Mouse (Mus musculus) ES-E14 (cell line): ENCODE data around the gene Dnpep. TPM values are rescaled to one million over a fixed set of nuclear protein-coding genes. Genes with fewer than 3 reads are reported as not detected.

Source experiments
- DNase-seq: peaks from one replicate; pipeline ENCODE4 v3.0.0-alpha.2; 2013; ENCODE audit warnings: low read depth, low spot score
- H3K27ac ChIP-seq: 2 replicates; pipeline ENCODE4 v1.5.1; 2012; ENCODE audit warnings: low read depth, mild to moderate bottlenecking, low read length, moderate library complexity, mixed read lengths; ENCODE audit not compliant: poor library complexity, insufficient read depth, severe bottlenecking
- H3K36me3 ChIP-seq: 2 replicates; pipeline ENCODE4 v1.6.1; 2012; ENCODE audit warnings: mild to moderate bottlenecking, low read length, moderate library complexity, mixed read lengths; ENCODE audit not compliant: control insufficient read depth, poor library complexity, insufficient read depth, severe bottlenecking
- H3K4me1 ChIP-seq, 2 experiments: fragments of 150-350 bp in 1 of 2; sonication (generic) in 1 of 2; 2 replicates each; pipeline ENCODE4 v1.6.1; 2012; ENCODE audit warnings: low read length in 2 of 2, mild to moderate bottlenecking in 1 of 2, mixed read lengths in 1 of 2; ENCODE audit not compliant: control insufficient read depth in 2 of 2, insufficient read depth in 2 of 2, poor library complexity in 1 of 2
- H3K4me3 ChIP-seq, 2 experiments: fragments of 150-350 bp in 1 of 2; sonication (generic) in 1 of 2; 2 replicates each; pipeline ENCODE4 v1.5.1; 2012; ENCODE audit warnings: low read length in 2 of 2, low read depth in 1 of 2, mild to moderate bottlenecking in 1 of 2, mixed read lengths in 1 of 2; ENCODE audit not compliant: insufficient read depth in 1 of 2, poor library complexity in 1 of 2, severe bottlenecking in 1 of 2
- H3K9ac ChIP-seq: 2 replicates; pipeline ENCODE4 v1.6.1; 2012; ENCODE audit warnings: low read depth, mild to moderate bottlenecking, low read length, mixed read lengths; ENCODE audit not compliant: poor library complexity, insufficient read depth, severe bottlenecking
- H3K9me3 ChIP-seq: fragments of 150-350 bp; sonication (generic); 2 replicates; pipeline ENCODE4 v1.6.1; 2012; ENCODE audit warnings: low read depth, mild to moderate bottlenecking, low read length; ENCODE audit not compliant: control insufficient read depth, insufficient read depth
- CHD2 ChIP-seq: IDR thresholded peaks from 2 replicates; pipeline ENCODE4 v1.6.1; 2014; ENCODE audit warnings: mild to moderate bottlenecking, low read depth, low read length, inconsistent platforms
- HCFC1 ChIP-seq: IDR thresholded peaks from 2 replicates; pipeline ENCODE4 v1.6.1; 2012; ENCODE audit warnings: low read length, inconsistent platforms, borderline replicate concordance; ENCODE audit not compliant: insufficient read depth
- MAFK ChIP-seq: IDR thresholded peaks from 2 replicates; pipeline ENCODE4 v1.6.1; 2014; ENCODE audit warnings: mild to moderate bottlenecking, low read depth, low read length, inconsistent platforms; ENCODE audit not compliant: insufficient read depth
- ZC3H11A ChIP-seq: IDR thresholded peaks from 2 replicates; pipeline ENCODE4 v1.6.1; 2012; ENCODE audit warnings: low read depth, mild to moderate bottlenecking, inconsistent platforms, low read length, borderline replicate concordance
- ZNF384 ChIP-seq: IDR thresholded peaks from 2 replicates; pipeline ENCODE4 v1.6.1; 2012; ENCODE audit warnings: low read depth, low read length, inconsistent platforms
- in situ Hi-C, 2 experiments: fragments of 600-800 bp; cut with MboI; formaldehyde crosslinking; loops; one replicate each; pipeline ENCODE4 v1.15.1; 2025; ENCODE audit warnings: low sequenced_read_pairs in 2 of 2, inconsistent platforms in 1 of 2; ENCODE audit not compliant: unreplicated experiment in 2 of 2
- total RNA-seq: library from RNA; depleted of rRNA; stranded (reverse); fragments of 300-350 nt; gene quantifications from 2 replicates; pipeline ENCODE4 v1.2.3, GENCODE M21; 2012

Dnpep gene
- total RNA-seq, 1 experiment: 75.5 TPM

GRCm38 (mm10) chr1:75361123-75361522 is 43.3 kb upstream of the Dnpep start:
- H3K4me3 ChIP-seq: no peak overlapping the region
- no peak overlapping the region for H3K9ac ChIP-seq

GRCm38 (mm10) chr1:75360112-75361031 is 42.6 kb upstream of the Dnpep start, which contains the start of gene Des:
TSS of gene Des (plus strand) at chr1:75360329.
- TF ChIP-seq MAFK (no peak), HCFC1 (no peak), ZNF384 (no peak), CHD2 (no peak), ZC3H11A (no peak)
- in situ Hi-C loops: no loop called here
- Histone ChIP-seq H3K9me3 (no peaks in the 10 kb centered on the region), H3K36me3 (no peaks in the 10 kb centered on the region), H3K4me1 (peaks cover 0 to 6% of the 10 kb centered on the region in 2 experiments; a peak in 1 of 4 replicates), H3K4me3 (peak within 1 kb of the TSS; percentile 54 to 61), H3K9ac (peak within 1 kb of the TSS; percentile 33), H3K27ac (no peak within 1 kb of the TSS)
- no peak for DNase-seq

More at GRCm38 (mm10) chr1:75361123-75361522, 43.3 kb upstream of the Dnpep start:
- Histone ChIP-seq H3K4me1 (peaks cover 0 to 6% of the 10 kb centered on the region in 2 experiments; a peak in 1 of 4 replicates), H3K36me3 (no peaks in the 10 kb centered on the region), H3K27ac (no peak overlapping the region), H3K9me3 (no peaks in the 10 kb centered on the region)
- no peak for DNase-seq
- TF ChIP-seq ZC3H11A (no peak), CHD2 (no peak), HCFC1 (no peak)
- in situ Hi-C loops: no loop called here

GRCm38 (mm10) chr1:75359346-75359745 is 41.6 kb upstream of the Dnpep start:
- Histone ChIP-seq H3K4me3 (no peak overlapping the region), H3K27ac (no peak overlapping the region), H3K9ac (no peak overlapping the region), H3K36me3 (no peaks in the 10 kb centered on the region), H3K4me1 (peaks cover 0 to 6% of the 10 kb centered on the region in 2 experiments; a peak in 1 of 4 replicates), H3K9me3 (no peaks in the 10 kb centered on the region)
- in situ Hi-C loops: no loop called here
- TF ChIP-seq MAFK: no peak
- TF ChIP-seq ZNF384: no peak
- no peak for TF ChIP-seq HCFC1
- no peak for TF ChIP-seq ZC3H11A
- no peak for TF ChIP-seq CHD2
- no peak for DNase-seq

DNA sequence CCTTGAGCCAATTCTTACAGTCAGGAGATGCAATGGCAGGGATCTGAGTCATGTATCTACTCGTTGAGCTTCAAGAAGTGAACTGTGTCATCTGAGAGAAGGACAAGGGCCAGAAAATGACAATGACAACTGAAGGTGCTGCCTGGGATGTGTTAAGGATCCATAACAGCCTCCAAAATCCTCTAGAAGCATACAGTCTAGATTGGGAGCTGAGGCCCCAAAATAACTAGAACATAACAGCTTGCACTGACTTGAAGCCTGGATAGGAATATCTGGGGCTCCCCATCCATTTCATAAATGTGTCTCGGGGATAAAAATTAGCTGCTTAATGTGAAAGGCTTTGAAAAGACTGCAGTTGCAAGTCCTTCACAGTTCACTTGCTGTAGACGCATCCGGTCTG is 40.2 kb upstream of the Dnpep start:
- DNase-seq: no peak
- in situ Hi-C loops: no loop called here
- Histone ChIP-seq H3K9ac (no peak overlapping the region), H3K27ac (no peak overlapping the region), H3K36me3 (no peaks in the 10 kb centered on the region), H3K9me3 (no peaks in the 10 kb centered on the region), H3K4me1 (peaks cover 0 to 7% of the 10 kb centered on the region in 2 experiments; a peak in 1 of 4 replicates), H3K4me3 (no peak overlapping the region)
- TF ChIP-seq MAFK (no peak), CHD2 (no peak), ZC3H11A (no peak), HCFC1 (no peak), ZNF384 (no peak)
